In genomic region chr10:42276507-42277345, GRCm38 (mm10) we compare ENCODE assay signal across 8 mouse cellular contexts. TPM values are rescaled to one million over a fixed set of nuclear protein-coding genes. Genes with fewer than 3 reads are reported as not detected.
DNase-seq lines count a peak whose midpoint lies in the region; ATAC-seq lines count a peak whose summit lies in the region.

Gene Foxo3, minus strand, starts transcription at chr10:42276755.

- H3K9ac ChIP-seq in intestine, embryonic 15.5 days, result peak within 1 kb of the TSS; percentile 83

- H3K36me3 ChIP-seq in intestine, embryonic 15.5 days, result no peaks in the 10 kb centered on the region

- peak within 1 kb of the TSS; percentile 72 for H3K4me3 ChIP-seq in intestine, embryonic 15.5 days (replicated peaks)

- peak within 1 kb of the TSS; percentile 98 for H3K27ac ChIP-seq in intestine, embryonic 15.5 days

- H3K4me2 ChIP-seq in intestine, embryonic 15.5 days (replicated peaks), result peak within 1 kb of the TSS; percentile 94

- no peaks in the 10 kb centered on the region for H3K9me3 ChIP-seq in intestine, embryonic 15.5 days

- no peaks in the 10 kb centered on the region for H3K27me3 ChIP-seq in intestine, embryonic 15.5 days (replicated peaks)

- peak; percentile 80 for ATAC-seq in intestine, embryonic 15.5 days
- peak; percentile 43 for ATAC-seq in megakaryocyte-erythroid progenitor cell, adult 5-6 weeks (replicated peaks; ENCODE audit: low FRiP score, low TSS enrichment, poor library complexity, severe bottlenecking)

- under 1% methylated on average over 88 of the region's 88 CpGs for WGBS in intestine, embryonic 15.5 days

- peaks cover 31% of the 10 kb centered on the region for H3K4me1 ChIP-seq in intestine, embryonic 15.5 days (replicated peaks)

- peak; percentile 95 to 97 for DNase-seq in adrenal gland, adult 18-20 months (ENCODE audit: low spot score in 2 of 2)
- DNase-seq in embryo, embryonic 11.5 days (ENCODE audit: low read depth, low spot score), result peak; percentile 79
- DNase-seq in gastrocnemius, postnatal 36 days, result peak; percentile 81 to 87
- peak; percentile 88 to 89 for DNase-seq in left cerebral cortex, postnatal 14 days (ENCODE audit: low spot score in 2 of 2)
- DNase-seq in right cerebral cortex, postnatal 25 days, result peak; percentile 91
- peak; percentile 82 to 89 for DNase-seq in urinary bladder, postnatal 36 days (ENCODE audit: low spot score in 2 of 2)

- intact Hi-C loops in gastrocnemius, postnatal 36 days (cut with DNase I), result loop anchor here (5.0 kb wide), 1 partner anchor 244 kb away; no protein-coding TSS in a partner anchor
- intact Hi-C loops in left cerebral cortex, postnatal 14 days (cut with DNase I), result loop anchor here (5.0 kb wide), 5 partner anchors 244 to 444 kb away; partner anchors contain the start of gene Armc2

RNA-seq across cellular contexts. Expression of gene Foxo3, which starts in this region (rescaled TPM):
- total RNA-seq in adrenal gland, adult 18-20 months (2021), result 10 to 100 TPM; 48.9 to 63.3 TPM
- total RNA-seq in gastrocnemius, postnatal 36 days (2021), result 10 to 100 TPM; 25.6 to 31.0 TPM
- polyA plus RNA-seq in intestine, embryonic 15.5 days (2015; fragmentation: Nextera tagmentation; extraction: Ambion mirVana), result 6.4 and 7.6 TPM in 2 replicates
- 10 to 100 TPM; 56.1 to 62.1 TPM for total RNA-seq in left cerebral cortex, postnatal 14 days (2021)
- total RNA-seq in megakaryocyte-erythroid progenitor cell, adult 5-6 weeks (2014; fragmentation: Nextera tagmentation), result 37.6 and 51.7 TPM in 2 replicates
- 38.6 and 40.0 TPM in 2 replicates for total RNA-seq in megakaryocyte-erythroid progenitor cell, adult 5-6 weeks (2017)

Comparison
In these comparisons a context has a peak if more than half of its experiments do, and no peak if none do; other contexts are left out.
1. Peak in every context shown above with its lines: DNase-seq, ATAC-seq, H3K4me3 ChIP-seq and H3K27ac ChIP-seq.